Mouse (Mus musculus) kidney, embryonic 15.5 days (tissue): ENCODE measurements around the gene D10Wsu102e. TPM values are rescaled to one million over a fixed set of nuclear protein-coding genes. Genes with fewer than 3 reads are reported as not detected.
"Not testable (repeated sequence)": the region's sequence is repeated elsewhere in the genome, so short reads cannot be mapped to it uniquely, and the experiment has no call there.

Experiments used
- ATAC-seq: fragments of 200-750 bp; cut with Nextera tagmentation; replicated peaks from 2 replicates; pipeline ENCODE4 v1.8.0; 2017; ENCODE audit warnings: moderate TSS enrichment; ENCODE audit not compliant: low FRiP score
- H3K27ac ChIP-seq: fragments of 300-500 bp; sonication (generic); 2 replicates; pipeline ENCODE4 v1.5.1; 2015; ENCODE audit warnings: mild to moderate bottlenecking, inconsistent platforms
- H3K27me3 ChIP-seq: fragments of 300-500 bp; sonication (generic); 2 replicates; pipeline ENCODE4 v1.6.1; 2015; ENCODE audit warnings: inconsistent platforms
- H3K36me3 ChIP-seq: fragments of 300-500 bp; sonication (generic); 2 replicates; pipeline ENCODE4 v1.6.1; 2015; ENCODE audit warnings: inconsistent platforms
- H3K4me1 ChIP-seq: fragments of 300-500 bp; sonication (generic); 2 replicates; pipeline ENCODE4 v1.6.1; 2015; ENCODE audit warnings: inconsistent platforms
- H3K4me2 ChIP-seq: fragments of 300-500 bp; sonication (generic); 2 replicates; pipeline ENCODE4 v1.6.1; 2015; ENCODE audit warnings: moderate library complexity, mild to moderate bottlenecking, inconsistent platforms
- H3K4me3 ChIP-seq: fragments of 300-500 bp; sonication (generic); replicated peaks from 2 replicates; pipeline ENCODE4 v1.5.1; 2015; ENCODE audit warnings: mild to moderate bottlenecking, inconsistent platforms
- H3K9ac ChIP-seq: fragments of 300-500 bp; sonication (generic); 2 replicates; pipeline ENCODE4 v1.6.1; 2015; ENCODE audit warnings: mild to moderate bottlenecking, inconsistent platforms
- H3K9me3 ChIP-seq: fragments of 300-500 bp; sonication (generic); replicated peaks from 2 replicates; pipeline ENCODE4 v1.6.1; 2016; ENCODE audit warnings: inconsistent platforms
- WGBS: fragments of 180-500 bp; shearing (Covaris S2); methylation state at CpG from one replicate; pipeline ENCODE4 v1.1.7; 2015; ENCODE audit warnings: mixed read lengths; 5-methylcytosine and 5-hydroxymethylcytosine counted together
- polyA plus RNA-seq: library from polyadenylated mRNA; unstranded; fragments of >200 nt; fragmentation: Nextera tagmentation; extraction: Ambion mirVana; gene quantifications from 2 replicates; pipeline ENCODE4 v1.2.1, GENCODE M21; 2015

D10Wsu102e gene
- polyA plus RNA-seq, 1 experiment from 2014 or later = 0.82 TPM

DNA sequence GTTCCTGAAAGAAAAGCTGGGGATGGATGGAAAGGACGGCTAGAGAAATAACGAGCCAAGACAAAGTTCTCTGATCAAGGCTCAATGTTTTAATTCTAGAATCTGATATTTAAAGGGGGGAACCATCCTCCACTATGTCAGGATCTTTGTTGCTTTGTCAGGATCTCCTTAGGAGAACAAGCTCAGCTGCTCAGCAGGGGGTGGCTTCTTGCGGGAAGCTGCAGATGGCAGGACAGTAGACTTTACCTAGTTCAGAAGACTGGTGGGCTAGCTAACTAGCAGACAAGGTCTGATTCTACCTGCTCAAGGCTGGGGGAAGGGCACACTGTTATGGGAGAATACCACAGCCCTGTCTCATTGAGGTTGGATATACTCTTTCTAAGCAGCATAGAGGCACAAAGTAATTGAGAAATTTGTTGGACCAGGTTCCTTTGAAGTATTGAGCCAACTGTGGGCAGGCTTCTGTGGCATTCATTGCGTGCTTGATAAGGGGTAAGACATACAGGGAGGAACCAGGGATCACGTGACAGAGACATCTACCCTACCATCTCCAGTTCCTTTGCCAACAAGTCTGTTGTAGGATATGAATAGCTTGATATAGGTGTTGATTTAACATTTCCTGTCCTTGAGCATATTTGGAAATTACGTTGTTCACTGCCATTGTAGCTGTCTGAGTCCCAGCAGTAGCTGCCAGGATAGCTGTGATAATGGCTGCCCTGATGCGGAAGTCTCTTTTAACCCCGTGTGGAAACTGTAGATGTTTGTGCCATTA lies 17.1 kb downstream of the D10Wsu102e start:
- no peak for ATAC-seq
- Histone ChIP-seq H3K4me3 (no peak overlapping the region), H3K9me3 (no peaks in the 10 kb centered on the region), H3K4me2 (no peak overlapping the region), H3K27ac (no peak overlapping the region), H3K4me1 (no peaks in the 10 kb centered on the region), H3K27me3 (no peaks in the 10 kb centered on the region), H3K9ac (no peak overlapping the region), H3K36me3 (peaks cover 45% of the 10 kb centered on the region)
- WGBS = 89% methylated on average over 8 of the region's 8 CpGs

DNA sequence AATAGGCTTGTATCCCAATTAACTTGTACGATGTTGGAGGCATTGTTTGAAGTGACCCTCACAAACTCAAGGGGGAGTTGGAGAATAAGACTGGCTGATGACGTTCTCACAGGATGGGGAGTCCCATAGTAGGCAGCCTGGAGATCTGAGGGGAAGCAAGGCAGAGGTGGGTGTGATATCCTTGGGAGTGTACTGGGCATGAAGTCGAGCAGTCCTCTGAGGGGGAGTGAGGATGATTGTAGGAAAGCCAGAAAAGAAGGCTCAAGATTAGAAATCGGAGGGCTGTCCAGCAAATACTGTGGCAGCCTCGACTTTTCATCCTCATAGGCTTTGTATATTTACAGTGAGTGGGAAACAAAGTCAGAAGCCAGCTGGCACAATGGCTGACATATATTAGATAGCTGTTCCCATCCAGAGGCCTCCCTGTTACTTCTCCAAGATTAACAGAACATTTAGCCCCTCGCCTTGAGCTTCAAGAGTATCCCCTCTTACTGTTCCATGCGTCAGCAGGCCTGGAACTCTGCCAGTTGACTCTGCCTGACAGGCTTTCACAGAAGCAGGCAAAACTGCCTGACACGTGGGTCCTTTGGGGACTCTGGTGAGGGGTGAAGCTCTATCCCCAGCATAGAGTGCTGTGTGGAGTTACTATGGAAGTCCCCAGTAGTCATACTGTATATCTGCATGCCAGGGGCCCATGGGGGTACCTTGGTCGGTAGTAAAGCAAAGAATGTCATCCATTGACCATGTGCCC lies 18.2 kb downstream of the D10Wsu102e start:
- Histone ChIP-seq H3K27me3 (no peaks in the 10 kb centered on the region), H3K4me2 (no peak overlapping the region), H3K4me3 (no peak overlapping the region), H3K36me3 (peaks cover 37% of the 10 kb centered on the region), H3K27ac (no peak overlapping the region), H3K9ac (no peak overlapping the region), H3K9me3 (no peaks in the 10 kb centered on the region), H3K4me1 (no peaks in the 10 kb centered on the region)
- WGBS = 70% methylated on average over 9 of the region's 9 CpGs
- no peak for ATAC-seq

DNA sequence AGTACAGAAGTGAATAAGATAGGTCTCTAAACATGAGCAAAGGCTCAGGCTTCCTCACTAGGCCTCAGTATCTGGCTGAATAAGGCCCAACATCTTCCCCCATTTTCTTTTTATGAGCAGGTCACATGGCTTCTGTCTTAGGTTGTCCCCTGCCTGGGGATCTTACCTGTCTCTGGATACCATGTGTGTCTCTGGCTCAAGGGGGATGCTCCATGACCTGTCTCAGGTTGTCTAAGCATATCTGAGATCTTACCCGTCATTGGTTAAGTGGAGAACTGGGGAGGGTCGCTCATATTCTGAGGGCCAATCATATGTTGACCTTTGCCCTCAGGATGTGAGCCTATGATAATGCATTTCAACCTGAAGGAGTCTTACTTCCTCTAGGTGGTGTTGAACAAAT lies 20.5 kb downstream of the D10Wsu102e start:
- Histone ChIP-seq H3K27ac (no peak overlapping the region), H3K27me3 (no peaks in the 10 kb centered on the region)

DNA sequence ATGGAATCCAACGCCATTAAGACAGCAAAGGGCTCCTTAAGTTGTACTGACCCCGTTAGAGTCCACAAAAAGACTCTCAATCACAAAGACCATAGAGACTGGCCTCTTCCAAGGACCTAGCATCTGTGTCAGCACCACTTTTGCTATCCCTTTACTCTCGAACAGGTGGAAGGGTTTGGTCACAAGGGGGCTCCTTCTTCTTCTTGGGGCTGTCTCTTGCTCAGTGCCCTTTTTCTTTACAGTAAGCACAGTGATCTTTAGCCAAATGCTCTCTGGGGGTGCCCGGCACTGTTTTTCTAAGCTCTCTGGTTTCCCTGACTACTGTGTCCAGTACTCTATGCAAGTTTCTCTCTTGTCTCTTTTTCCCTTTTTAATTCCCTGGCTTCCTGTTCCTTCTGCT lies 22.5 kb downstream of the D10Wsu102e start:
- peaks cover 34% of the 10 kb centered on the region for H3K36me3 ChIP-seq
- no peak for ATAC-seq
- 83% methylated on average over 4 of the region's 4 CpGs for WGBS
- no peaks in the 10 kb centered on the region for H3K4me1 ChIP-seq
- no peak overlapping the region for H3K4me2 ChIP-seq
- no peak overlapping the region for H3K27ac ChIP-seq
- no peak overlapping the region for H3K4me3 ChIP-seq
- no peaks in the 10 kb centered on the region for H3K9me3 ChIP-seq
- no peak overlapping the region for H3K9ac ChIP-seq
- no peaks in the 10 kb centered on the region for H3K27me3 ChIP-seq

More for the DNA sequence above, 20.5 kb downstream of the D10Wsu102e start:
- Histone ChIP-seq H3K4me1 (no peaks in the 10 kb centered on the region), H3K36me3 (peaks cover 31% of the 10 kb centered on the region), H3K9ac (no peak overlapping the region), H3K4me3 (no peak overlapping the region), H3K4me2 (no peak overlapping the region), H3K9me3 (no peaks in the 10 kb centered on the region)
- ATAC-seq = no peak
- 93% methylated on average over 2 of the region's 2 CpGs for WGBS

DNA sequence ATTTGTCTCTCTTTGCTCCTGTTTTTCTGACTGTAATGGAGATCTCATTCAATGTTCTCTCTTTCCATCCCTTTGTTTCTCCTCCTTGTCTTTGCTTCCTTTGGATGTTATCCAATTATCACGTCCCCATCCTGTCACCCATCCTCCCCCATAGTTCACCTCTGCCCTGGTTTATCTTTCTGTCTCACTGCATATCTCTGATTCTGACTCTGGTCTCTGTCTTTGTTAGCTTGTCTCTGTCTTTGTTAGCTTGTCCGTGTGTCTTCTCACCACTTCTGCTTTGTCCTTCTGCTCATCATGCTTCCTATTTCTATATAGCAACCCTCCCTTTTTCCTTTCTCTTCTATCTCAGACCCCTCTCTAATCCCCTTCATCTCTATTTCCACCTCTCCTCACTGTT lies 23.0 kb downstream of the D10Wsu102e start:
- no peak for ATAC-seq
- no peaks in the 10 kb centered on the region for H3K9me3 ChIP-seq
- no peak overlapping the region for H3K4me3 ChIP-seq
- H3K36me3 ChIP-seq = peaks cover 34% of the 10 kb centered on the region
- H3K9ac ChIP-seq = no peak overlapping the region
- WGBS = 60% methylated on average over 2 of the region's 2 CpGs
- H3K27me3 ChIP-seq = no peaks in the 10 kb centered on the region
- H3K27ac ChIP-seq = no peak overlapping the region
- H3K4me1 ChIP-seq = no peaks in the 10 kb centered on the region
- no peak overlapping the region for H3K4me2 ChIP-seq

DNA sequence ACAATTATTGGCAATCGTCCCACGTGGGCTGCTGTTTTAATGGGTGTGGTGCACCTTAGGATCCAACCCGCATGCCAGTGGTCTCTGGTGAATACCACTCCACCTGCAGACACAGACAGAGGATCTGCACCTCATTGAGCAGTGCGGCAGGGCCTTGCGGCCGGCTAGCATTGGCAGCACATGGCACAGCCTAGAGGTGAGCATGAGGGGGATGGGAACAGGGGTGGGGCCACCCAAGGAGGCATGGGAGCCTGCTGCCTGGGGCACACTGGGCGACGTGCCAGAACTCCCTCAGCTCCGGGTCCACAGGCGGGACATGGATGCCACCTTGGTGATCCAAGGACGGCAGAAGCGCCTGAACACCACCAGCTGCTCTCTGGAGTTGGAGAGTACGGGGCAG lies 23.8 kb downstream of the D10Wsu102e start:
- H3K36me3 ChIP-seq = peaks cover 34% of the 10 kb centered on the region
- no peaks in the 10 kb centered on the region for H3K4me1 ChIP-seq
- no peak for ATAC-seq
- H3K27me3 ChIP-seq = no peaks in the 10 kb centered on the region
- H3K27ac ChIP-seq = no peak overlapping the region
- H3K4me3 ChIP-seq = no peak overlapping the region
- no peak overlapping the region for H3K9ac ChIP-seq
- H3K4me2 ChIP-seq = no peak overlapping the region
- WGBS = 90% methylated on average over 13 of the region's 13 CpGs
- no peaks in the 10 kb centered on the region for H3K9me3 ChIP-seq

DNA sequence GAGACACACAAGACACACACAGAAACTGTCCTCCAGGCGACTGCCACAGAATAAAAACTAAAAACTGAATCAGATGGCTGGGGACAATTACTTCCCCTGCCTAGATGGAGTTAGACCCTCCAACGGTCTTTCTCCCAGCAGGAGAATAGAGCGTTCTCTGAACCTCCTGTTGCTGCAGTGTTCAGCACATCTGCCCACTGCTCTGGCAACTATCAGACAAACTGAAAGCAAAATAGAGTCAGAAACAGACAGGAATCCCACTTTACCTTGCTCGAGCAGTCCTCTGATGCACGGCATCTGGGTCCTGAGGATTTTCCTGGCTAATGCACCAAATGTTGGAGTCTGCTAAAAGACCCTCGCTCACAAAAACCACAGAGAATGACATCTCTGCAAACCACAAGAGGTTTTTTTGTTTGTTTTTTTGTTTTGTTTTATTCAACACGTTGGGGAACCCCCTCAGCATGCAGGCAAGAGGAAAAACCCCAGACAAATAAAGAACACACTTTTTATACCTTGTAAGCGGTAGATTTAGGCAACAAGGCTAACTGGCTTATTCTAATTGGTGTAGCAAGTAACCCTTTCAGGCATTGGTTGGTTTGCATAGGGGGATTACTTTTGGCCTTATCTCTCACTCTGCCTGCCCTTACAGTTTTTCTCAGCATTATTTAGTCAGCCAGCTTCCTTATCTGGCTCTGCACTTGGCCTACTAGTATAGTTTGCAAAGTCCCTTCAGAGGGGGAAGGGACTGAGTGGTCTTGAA lies 24.6 kb downstream of the D10Wsu102e start:
- Histone ChIP-seq H3K9ac (no peak overlapping the region), H3K27ac (no peak overlapping the region), H3K36me3 (peaks cover 28% of the 10 kb centered on the region), H3K27me3 (no peaks in the 10 kb centered on the region), H3K4me2 (no peak overlapping the region), H3K4me1 (no peaks in the 10 kb centered on the region), H3K4me3 (no peak overlapping the region), H3K9me3 (no peaks in the 10 kb centered on the region)
- no peak for ATAC-seq
- 94% methylated on average over 8 of the region's 8 CpGs for WGBS

DNA sequence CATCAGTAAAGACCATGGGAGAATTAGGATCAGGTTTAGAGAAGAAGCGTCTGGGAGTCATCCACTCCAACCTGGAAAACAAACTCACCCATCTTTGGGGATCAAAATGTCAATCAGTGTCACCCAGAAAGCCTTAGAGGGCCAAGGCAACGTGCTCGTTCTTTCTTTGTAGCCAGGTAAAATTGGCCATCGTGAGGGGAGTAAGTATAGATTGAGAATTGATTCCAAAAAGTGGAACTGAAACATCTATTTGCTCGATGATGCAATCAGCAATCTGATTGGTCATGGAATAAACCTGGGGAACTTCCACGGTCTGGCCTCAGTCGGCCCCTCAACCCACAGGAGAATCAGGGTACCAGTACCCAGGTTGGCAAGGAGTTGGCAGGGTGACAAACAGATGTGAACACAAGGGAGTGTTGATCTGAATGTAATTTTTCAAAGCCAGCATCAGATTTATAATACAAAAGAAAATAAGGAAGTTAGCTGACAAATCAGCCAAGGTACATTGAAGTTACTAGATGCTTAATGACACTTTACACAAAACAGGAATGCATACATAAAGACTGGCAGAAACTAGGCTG lies 25.4 kb downstream of the D10Wsu102e start:
- ATAC-seq = no peak
- no peaks in the 10 kb centered on the region for H3K9me3 ChIP-seq
- no peak overlapping the region for H3K27ac ChIP-seq
- H3K4me2 ChIP-seq = no peak overlapping the region
- no peak overlapping the region for H3K4me3 ChIP-seq
- WGBS = 96% methylated on average over 7 of the region's 7 CpGs
- peaks cover 25% of the 10 kb centered on the region for H3K36me3 ChIP-seq
- no peak overlapping the region for H3K9ac ChIP-seq
- no peaks in the 10 kb centered on the region for H3K4me1 ChIP-seq
- no peaks in the 10 kb centered on the region for H3K27me3 ChIP-seq

DNA sequence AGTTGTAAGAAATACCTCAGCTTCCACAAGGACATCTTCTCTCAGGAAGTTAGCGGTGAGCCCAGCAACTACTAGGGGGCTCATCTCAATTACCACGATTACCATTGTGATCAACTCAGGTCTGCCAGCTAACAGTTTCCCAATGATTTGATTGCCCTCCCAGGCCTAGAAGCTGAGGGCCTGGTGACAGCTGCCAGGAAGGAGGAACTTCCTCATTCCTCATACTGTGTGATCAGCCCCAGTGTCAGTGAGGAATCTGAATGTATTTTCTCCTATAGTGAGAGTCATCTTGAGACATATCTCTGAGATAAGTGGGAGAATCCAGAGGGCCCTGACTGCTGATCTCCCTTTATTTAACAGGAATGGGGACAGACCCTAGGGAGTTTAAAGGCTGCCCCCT lies 37.3 kb downstream of the D10Wsu102e start:
- 92% methylated on average over 2 of the region's 2 CpGs for WGBS

DNA sequence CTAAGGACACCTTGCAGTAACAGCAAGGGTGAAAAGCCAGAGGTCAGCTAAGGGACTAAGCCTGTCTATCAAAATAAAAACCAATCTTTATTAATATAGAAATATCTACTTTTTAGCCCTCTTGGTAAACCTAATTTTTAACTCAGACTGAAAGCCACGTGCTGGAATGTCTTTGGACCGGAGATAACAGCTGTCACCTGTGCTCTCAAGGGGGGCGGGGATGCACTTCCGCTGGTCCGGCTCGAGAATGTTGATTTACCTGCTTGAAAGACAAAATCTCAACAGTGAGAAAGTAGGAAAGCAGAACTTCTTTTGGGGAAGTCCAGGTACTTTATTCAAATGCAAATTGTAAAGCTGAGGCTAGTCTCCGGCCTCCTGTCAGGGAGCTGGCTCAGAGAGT lies 40.9 kb downstream of the D10Wsu102e start:
- H3K4me3 ChIP-seq, H3K27me3 ChIP-seq, H3K9me3 ChIP-seq, H3K36me3 ChIP-seq, H3K4me1 ChIP-seq, H3K4me2 ChIP-seq, ATAC-seq, H3K9ac ChIP-seq, H3K27ac ChIP-seq: not testable (repeated sequence)
- 92% methylated on average over 7 of the region's 7 CpGs for WGBS

More for the DNA sequence above, 37.3 kb downstream of the D10Wsu102e start:
- Histone ChIP-seq H3K36me3 (no peaks in the 10 kb centered on the region), H3K9ac (no peak overlapping the region), H3K27me3 (no peaks in the 10 kb centered on the region), H3K4me3 (no peak overlapping the region), H3K4me2 (no peak overlapping the region), H3K4me1 (no peaks in the 10 kb centered on the region), H3K27ac (no peak overlapping the region), H3K9me3 (no peaks in the 10 kb centered on the region)
- no peak for ATAC-seq

DNA sequence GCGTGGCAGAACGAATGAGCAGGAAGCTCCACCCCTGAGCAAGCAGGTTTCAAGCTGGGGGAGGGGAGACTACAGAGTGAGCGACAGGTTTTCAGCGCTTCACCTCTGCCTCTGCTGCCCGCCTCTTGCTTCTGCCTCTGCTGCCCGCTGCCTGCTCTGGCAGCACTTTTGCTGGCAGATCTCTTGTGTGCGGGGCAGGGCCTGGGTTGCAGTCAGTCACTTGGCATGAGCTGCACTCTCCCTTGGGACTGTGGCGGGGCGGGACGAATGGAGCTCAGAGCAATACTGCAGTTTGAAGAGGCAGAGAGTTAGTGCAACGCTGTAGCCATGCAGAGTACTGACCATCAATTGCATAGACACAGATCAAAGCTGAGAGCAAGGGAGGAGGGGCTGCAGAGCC lies 45.0 kb downstream of the D10Wsu102e start:
- Histone ChIP-seq H3K27me3 (no peaks in the 10 kb centered on the region), H3K27ac (no peak overlapping the region), H3K9me3 (0 out of 2 replicates have a peak, but pooled peaks cover 10% of the 10 kb centered on the region), H3K4me2 (no peak overlapping the region), H3K4me1 (no peaks in the 10 kb centered on the region), H3K4me3 (no peak overlapping the region), H3K9ac (no peak overlapping the region), H3K36me3 (peaks cover 12% of the 10 kb centered on the region)
- WGBS = 83% methylated on average over 11 of the region's 11 CpGs
- ATAC-seq = no peak

DNA sequence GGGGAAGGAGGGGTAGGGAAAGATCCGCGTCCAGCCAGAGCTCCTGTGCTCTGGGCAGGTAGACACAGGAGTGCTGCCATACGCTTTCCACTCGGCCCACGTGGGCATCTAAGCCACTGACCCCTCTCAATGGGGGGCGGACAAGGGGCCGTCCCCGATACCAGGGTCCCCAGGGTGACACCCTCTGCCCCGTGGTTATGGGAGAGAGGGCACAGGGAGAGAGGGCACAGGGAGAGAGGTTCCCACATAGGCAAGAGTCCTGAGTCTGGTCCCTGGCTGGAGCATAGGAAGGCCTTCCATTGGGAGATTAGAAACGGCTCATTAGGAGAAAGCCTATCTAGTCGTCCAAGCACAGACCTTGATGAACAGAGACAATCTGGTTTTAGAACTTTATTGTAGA lies 45.7 kb downstream of the D10Wsu102e start:
- Histone ChIP-seq H3K9me3 (0 out of 2 replicates have a peak, but pooled peaks cover 10% of the 10 kb centered on the region), H3K36me3 (peaks cover 19% of the 10 kb centered on the region), H3K27ac (no peak overlapping the region), H3K9ac (no peak overlapping the region), H3K4me1 (no peaks in the 10 kb centered on the region), H3K4me2 (no peak overlapping the region), H3K4me3 (no peak overlapping the region), H3K27me3 (no peaks in the 10 kb centered on the region)
- whole genome bisulfite sequencing = 94% methylated on average over 11 of the region's 11 CpGs
- ATAC-seq = no peak
